9 mouse cellular contexts compared by ENCODE assay signal in the genomic region with DNA sequence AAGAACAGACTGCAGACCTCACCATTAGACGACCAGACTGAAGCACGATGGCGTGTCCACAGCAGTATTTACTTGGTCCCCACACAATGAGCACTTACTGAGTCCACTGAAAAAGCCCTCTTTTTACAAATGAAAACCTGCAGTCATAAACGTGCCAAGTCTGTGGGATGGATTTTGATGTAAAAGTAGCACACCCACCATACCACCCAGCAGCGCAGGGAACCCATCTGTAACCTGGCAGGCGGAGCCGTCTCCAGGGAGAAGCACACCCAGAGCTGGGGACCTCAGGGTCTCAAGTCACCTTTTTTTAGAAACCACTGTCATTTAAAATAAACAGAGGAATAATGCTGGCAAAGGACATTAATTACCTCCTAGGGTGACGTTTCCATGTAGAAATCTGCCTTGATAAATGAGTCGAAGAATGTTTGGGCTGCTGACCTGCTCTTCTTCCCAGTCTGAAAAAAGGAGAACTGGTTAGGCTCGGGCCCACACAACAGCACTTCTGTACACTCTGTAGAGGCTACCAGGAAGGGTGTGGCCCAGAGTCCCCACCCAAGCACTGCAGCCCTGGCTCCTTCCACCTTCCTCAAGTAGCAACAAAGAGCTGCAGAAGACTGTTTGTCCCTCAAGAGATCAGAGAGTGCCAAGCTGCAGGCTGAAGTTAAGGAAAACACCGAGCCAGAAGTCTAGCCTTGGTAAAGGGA. TPM values are rescaled to one million over a fixed set of nuclear protein-coding genes. Genes with fewer than 3 reads are reported as not detected.
A peak's percentile ranks its signal among the peaks of the same experiment; 100 is the strongest.
DNase-seq lines count a peak whose midpoint lies in the region; ATAC-seq and TF ChIP-seq lines count a peak whose summit lies in the region.
"Had no signal": no experiment of that assay in that cellular context is flagged by ENCODE, and none has a peak within 500 bp of the region (broad histone marks: within the 10 kb centered on the region; RNA-seq: fewer than 3 reads in every experiment).

No protein-coding gene starts in this region.

- H3K27ac ChIP-seq in MEL (ENCODE audit: control insufficient read depth, low read depth, low read length): peak overlapping the region; percentile 86
- no peak overlapping the region for H3K27ac ChIP-seq in limb, embryonic 10.5 days

- DNase-seq in MEL (ENCODE audit: low read depth, low spot score) (peak; percentile 95), liver (peak; percentile 66)
- no peak for DNase-seq in urinary bladder, postnatal 14 days (ENCODE audit: low spot score)
- DNase-seq in limb, embryonic 10.5 days (ENCODE audit: low spot score): no peak
- no peak for DNase-seq in adrenal gland, postnatal 25 days
- DNase-seq in kidney, postnatal 36 days: no peak

- H3K4me3 ChIP-seq in E14TG2a.4 (replicated peaks; ENCODE audit: low read length): peak overlapping the region; percentile 27
- H3K4me3 ChIP-seq in MEL (ENCODE audit: control insufficient read depth in 1 of 2, insufficient read depth in 1 of 2, low read depth in 2 of 2, low read length in 2 of 2): 0 out of 4 replicates have a peak overlapping the region, but pooled peaks of 1 of the 2 experiments have one; percentile 6
- no peak overlapping the region for H3K4me3 ChIP-seq in limb, embryonic 10.5 days
- H3K4me3 ChIP-seq: megakaryocyte, embryonic 14.5 days had no signal

- peak overlapping the region; percentile 36 for H3K9ac ChIP-seq in MEL (ENCODE audit: control insufficient read depth, low read depth, low read length, poor library complexity, severe bottlenecking)

- TF ChIP-seq RAD21 in MEL (IDR thresholded peaks at IDR 0.05; ENCODE audit: low read depth, low read length): no peak

- H3K4me1 ChIP-seq in E14TG2a.4 (replicated peaks; ENCODE audit: low read depth, low read length) (peaks cover 85% of the 10 kb centered on the region), MEL (ENCODE audit: control insufficient read depth in 1 of 2, insufficient read depth in 2 of 2, low read length in 2 of 2) (peaks cover 21 to 34% of the 10 kb centered on the region in 2 experiments)
- H3K4me1 ChIP-seq in limb, embryonic 10.5 days: no peaks in the 10 kb centered on the region
- H3K4me1 ChIP-seq: megakaryocyte, embryonic 14.5 days had no signal

- H3K9me3 ChIP-seq in E14TG2a.4 (ENCODE audit: low read length): no peaks in the 10 kb centered on the region
- H3K9me3 ChIP-seq in MEL (replicated peaks; ENCODE audit: insufficient read depth, low read length): no peaks in the 10 kb centered on the region
- no peaks in the 10 kb centered on the region for H3K9me3 ChIP-seq in limb, embryonic 10.5 days (replicated peaks)
- H3K9me3 ChIP-seq: megakaryocyte, embryonic 14.5 days had no signal

- no peak for TF ChIP-seq CTCF in E14TG2a.4 (conservative IDR thresholded peaks at IDR 0.05; ENCODE audit: low read length)
- no peak for TF ChIP-seq CTCF in MEL (IDR thresholded peaks at IDR 0.05 in 2 of 3, conservative IDR thresholded peaks at IDR 0.05 in 1 of 3; ENCODE audit: control insufficient read depth in 1 of 3, insufficient read depth in 1 of 3, low read depth in 2 of 3, low read length in 3 of 3, poor library complexity in 1 of 3, severe bottlenecking in 1 of 3)

- TF ChIP-seq EP300 in MEL (IDR thresholded peaks at IDR 0.05; ENCODE audit: low read depth in 1 of 2, low read length in 2 of 2): peak; percentile 69 to 76

- no peaks in the 10 kb centered on the region for H3K27me3 ChIP-seq in E14TG2a.4 (ENCODE audit: insufficient read depth, low read length)
- no peaks in the 10 kb centered on the region for H3K27me3 ChIP-seq in MEL (ENCODE audit: control insufficient read depth in 1 of 2, insufficient read depth in 2 of 2, low read length in 2 of 2)
- no peaks in the 10 kb centered on the region for H3K27me3 ChIP-seq in limb, embryonic 10.5 days (ENCODE audit: low read depth, poor library complexity, severe bottlenecking)

- ATAC-seq in megakaryocyte progenitor cell, adult 5-6 weeks (replicated peaks; ENCODE audit: poor library complexity): peak; percentile 91

- WGBS in limb, embryonic 10.5 days: 92% methylated on average over 11 of the region's 11 CpGs

- TF ChIP-seq POLR2A in MEL (IDR thresholded peaks at IDR 0.05; ENCODE audit: control insufficient read depth in 1 of 2, insufficient read depth in 1 of 2, low read depth in 1 of 2, low read length in 2 of 2, poor library complexity in 1 of 2): peak in 1 of 2 experiments; percentile 44; a peak in 2 of 4 replicates

- H3K79me2 ChIP-seq in MEL (ENCODE audit: control insufficient read depth, insufficient read depth, low read length, poor library complexity): peaks cover 6% of the 10 kb centered on the region; the same call in 1 of the 2 replicates

- H3K36me3 ChIP-seq in E14TG2a.4 (ENCODE audit: insufficient read depth, low read length) (peaks cover 73% of the 10 kb centered on the region), MEL (ENCODE audit: control insufficient read depth in 1 of 2, insufficient read depth in 2 of 2, low read length in 2 of 2) (peaks cover 4 to 45% of the 10 kb centered on the region in 2 experiments)
- H3K36me3 ChIP-seq in limb, embryonic 10.5 days: peaks cover 58% of the 10 kb centered on the region

TF ChIP-seq in MEL, 35 proteins besides CTCF, POLR2A, EP300 and RAD21:
- 0 out of 2 replicates have a peak, but pooled peaks have one; percentile 33 for TF ChIP-seq CHD1 (IDR thresholded peaks at IDR 0.05; ENCODE audit: low read depth, low read length)
- no peak for TF ChIP-seq GATA1 (IDR thresholded peaks at IDR 0.05; ENCODE audit: low read depth, low read length)
- 0 out of 2 replicates have a peak, but pooled peaks have one; percentile 8 for TF ChIP-seq RCOR1 (IDR thresholded peaks at IDR 0.05; ENCODE audit: low read depth, low read length)
- peak; percentile 75 for TF ChIP-seq ELF1 (IDR thresholded peaks at IDR 0.05; ENCODE audit: low read depth, low read length)
- TF ChIP-seq USF1 (IDR thresholded peaks at IDR 0.05; ENCODE audit: low read depth, low read length): no peak
- TF ChIP-seq MEF2A (IDR thresholded peaks at IDR 0.05; ENCODE audit: extremely low read depth, insufficient replicate concordance, low read depth, low read length, poor library complexity, severe bottlenecking): no peak
- TF ChIP-seq SIN3A (IDR thresholded peaks at IDR 0.05; ENCODE audit: low read length): peak; percentile 81
- peak; percentile 54 for TF ChIP-seq TBP (IDR thresholded peaks at IDR 0.05; ENCODE audit: low read depth, low read length)
- 0 out of 2 replicates have a peak, but pooled peaks have one; percentile 27 for TF ChIP-seq TCF12 (IDR thresholded peaks at IDR 0.05; ENCODE audit: low read depth, low read length)
- no peak for TF ChIP-seq MAZ (IDR thresholded peaks at IDR 0.05; ENCODE audit: low read depth, low read length)
- no peak for TF ChIP-seq JUND (IDR thresholded peaks at IDR 0.05; ENCODE audit: low read depth, low read length)
- TF ChIP-seq MXI1 (IDR thresholded peaks at IDR 0.05; ENCODE audit: low read depth, low read length): peak; percentile 58
- 0 out of 2 replicates have a peak, but pooled peaks have one; percentile 49 for TF ChIP-seq HCFC1 (IDR thresholded peaks at IDR 0.05; ENCODE audit: low read depth, low read length)
- peak; percentile 67; the same call in 1 of the 2 replicates for TF ChIP-seq ETS1 (IDR thresholded peaks at IDR 0.05; ENCODE audit: low read depth, low read length)
- TF ChIP-seq SMC3 (IDR thresholded peaks at IDR 0.05; ENCODE audit: low read depth, low read length): peak; percentile 18; the same call in 1 of the 2 replicates
- TF ChIP-seq UBTF (IDR thresholded peaks at IDR 0.05; ENCODE audit: borderline replicate concordance, insufficient read depth, low read depth, low read length): 0 out of 2 replicates have a peak, but pooled peaks have one; percentile 7

RNA-seq across cellular contexts. Expression of gene Ubl3, which starts 43.5 kb away (rescaled TPM):
- total RNA-seq in MEL (2012; rRNA removed): 41.0 and 50.7 TPM in 2 replicates
- 10 to 100 TPM in 1 of 2 experiments, not detected in 1; 59.0 TPM for polyA plus RNA-seq in MEL (2012; ENCODE audit: insufficient read depth in 1 of 2, insufficient read length in 2 of 2, low read depth in 1 of 2, low replicate concordance in 2 of 2, missing spikeins in 1 of 2)
- total RNA-seq in megakaryocyte progenitor cell, adult 5-6 weeks (2015): 23.5 and 26.2 TPM in 2 replicates
- total RNA-seq in megakaryocyte progenitor cell, adult 5-6 weeks (2017): 33.2 and 37.4 TPM in 2 replicates
- 39.8 and 41.4 TPM in 2 replicates for polyA plus RNA-seq in limb, embryonic 10.5 days (2016; fragmentation: Nextera tagmentation; extraction: Ambion mirVana)
- 164 and 181 TPM in 2 replicates for total RNA-seq in adrenal gland, postnatal 25 days (2021)

Comparison
In these comparisons a context has a peak if more than half of its experiments do, and no peak if none do; other contexts are left out.
1. DNase-seq: peak in MEL (single experiment) and liver (single experiment); none in urinary bladder, postnatal 14 days (single experiment), limb, embryonic 10.5 days (single experiment), adrenal gland, postnatal 25 days (single experiment) and kidney, postnatal 36 days (0 of 2).